16 mouse cellular contexts compared by ENCODE assay signal in the genomic region with DNA sequence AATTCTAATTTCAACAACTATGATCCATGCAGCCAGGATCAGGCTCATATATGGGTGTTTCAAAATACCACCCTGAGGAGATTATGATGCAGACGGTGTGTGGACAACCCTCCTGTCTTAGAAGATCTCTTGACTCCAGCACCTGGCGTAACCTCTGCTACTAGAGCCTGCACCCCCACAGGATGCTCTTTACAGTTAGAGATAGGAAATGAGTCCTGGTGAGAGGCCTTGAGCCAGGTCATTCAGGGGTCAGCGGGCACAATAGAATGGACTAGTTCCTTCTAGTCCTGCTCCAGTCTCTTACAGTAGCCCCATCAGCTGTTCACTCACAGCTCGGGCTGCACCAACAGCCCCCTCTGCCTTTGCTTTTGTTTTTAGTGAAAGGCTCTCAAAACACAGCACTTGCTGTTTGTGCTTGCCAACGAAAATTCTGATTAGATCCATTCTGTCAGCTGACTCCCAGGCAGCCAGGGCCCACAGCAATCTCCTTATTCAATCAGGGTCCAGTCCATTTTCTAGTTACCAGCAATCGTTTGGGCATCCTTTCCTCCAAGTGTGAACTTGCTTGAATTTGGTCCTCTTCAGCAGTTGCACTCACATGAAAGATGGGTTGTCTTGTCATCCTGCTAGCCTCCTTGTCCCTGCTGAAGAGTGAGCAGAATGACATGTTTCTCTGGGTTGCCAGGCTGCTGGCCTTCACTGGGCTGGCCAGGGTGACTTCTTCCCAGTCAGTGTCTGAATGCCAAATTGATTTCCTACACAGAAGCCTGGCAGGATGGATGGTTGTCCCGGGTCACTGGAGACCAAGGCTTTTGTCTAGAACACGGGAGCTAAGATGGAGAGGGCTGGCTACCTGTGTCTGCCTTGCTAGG.
DNase-seq lines count a peak whose midpoint lies in the region; ATAC-seq lines count a peak whose summit lies in the region.
"Had no signal": no experiment of that assay in that cellular context is flagged by ENCODE, and none has a peak within 500 bp of the region (broad histone marks: within the 10 kb centered on the region; RNA-seq: fewer than 3 reads in every experiment).

No protein-coding gene starts in this region.

- 48% methylated on average over 8 of the region's 8 CpGs for WGBS in hindbrain, embryonic 14.5 days

- H3K36me3 ChIP-seq in hindbrain, embryonic 14.5 days (replicated peaks; ENCODE audit: control insufficient read depth, insufficient read depth): no peaks in the 10 kb centered on the region
- H3K36me3 ChIP-seq: heart, embryonic 13.5 days; liver, embryonic 15.5 days had no signal

- no peak overlapping the region for H3K4me3 ChIP-seq in hindbrain, embryonic 14.5 days (replicated peaks; ENCODE audit: low read length)
- H3K4me3 ChIP-seq: heart, embryonic 13.5 days; liver, embryonic 15.5 days; myocyte had no signal

- DNase-seq in cerebellum, adult 9-11 months: peak; percentile 25
- no peak for DNase-seq in cerebellum, adult 11-12 months
- DNase-seq in layer of hippocampus, adult 9-11 months: peak; percentile 21
- DNase-seq in layer of hippocampus, postnatal 36 days: no peak
- DNase-seq in R1 (ENCODE audit: low read depth, low spot score): peak; percentile 46
- no peak for DNase-seq in hindbrain, embryonic 14.5 days (ENCODE audit: low spot score)
- DNase-seq: B cell, adult 2 months; heart, postnatal 4 days; kidney, adult 18-20 months; kidney, postnatal 14 days; lung, postnatal 14 days; thymus, postnatal 36 days had no signal

- no peak overlapping the region for H3K4me2 ChIP-seq in hindbrain, embryonic 14.5 days (replicated peaks)
- H3K4me2 ChIP-seq: heart, embryonic 13.5 days; liver, embryonic 15.5 days had no signal

- H3K9me3 ChIP-seq in hindbrain, embryonic 14.5 days (ENCODE audit: control insufficient read depth, low read length): no peaks in the 10 kb centered on the region
- H3K9me3 ChIP-seq: heart, embryonic 13.5 days; liver, embryonic 15.5 days had no signal

- no peak overlapping the region for H3K27ac ChIP-seq in hindbrain, embryonic 14.5 days
- H3K27ac ChIP-seq: heart, embryonic 13.5 days; liver, embryonic 15.5 days had no signal

- no peaks in the 10 kb centered on the region for H3K27me3 ChIP-seq in hindbrain, embryonic 14.5 days (ENCODE audit: control insufficient read depth, insufficient read depth, low read length)
- H3K27me3 ChIP-seq: heart, embryonic 13.5 days; liver, embryonic 15.5 days had no signal

- peaks cover 9% of the 10 kb centered on the region; the same call in 1 of the 2 replicates for H3K4me1 ChIP-seq in hindbrain, embryonic 14.5 days (replicated peaks; ENCODE audit: control insufficient read depth, insufficient read depth, low read length)
- H3K4me1 ChIP-seq: liver, embryonic 15.5 days had no signal

- H3K9ac ChIP-seq in hindbrain, embryonic 14.5 days: no peak overlapping the region
- H3K9ac ChIP-seq: heart, embryonic 13.5 days; liver, embryonic 15.5 days had no signal

- peak; percentile 51; the same call in 1 of the 2 replicates for ATAC-seq in hindbrain, embryonic 14.5 days (ENCODE audit: low FRiP score)
- ATAC-seq in erythroblast, adult 5-6 weeks (replicated peaks; ENCODE audit: low FRiP score, poor library complexity, severe bottlenecking): no peak

Comparison
In these comparisons a context has a peak if more than half of its experiments do, and no peak if none do; other contexts are left out.
1. DNase-seq: peak in cerebellum, adult 9-11 months (single experiment), layer of hippocampus, adult 9-11 months (single experiment) and R1 (single experiment); none in cerebellum, adult 11-12 months (single experiment), layer of hippocampus, postnatal 36 days (0 of 2) and hindbrain, embryonic 14.5 days (single experiment).